Mouse (Mus musculus) hindbrain, embryonic 11.5 days (tissue): ENCODE results near the gene Tmem170. TPM values are rescaled to one million over a fixed set of nuclear protein-coding genes. Genes with fewer than 3 reads are reported as not detected.

Experiments used
- ATAC-seq: fragments of 200-750 bp; cut with Nextera tagmentation; 2 replicates; pipeline ENCODE4 v1.8.0; 2017; ENCODE audit warnings: mild to moderate bottlenecking, moderate TSS enrichment, moderate library complexity; ENCODE audit not compliant: low FRiP score
- DNase-seq: peaks from one replicate; pipeline ENCODE4 v3.0.0-alpha.2; 2015; ENCODE audit warnings: low spot score
- H3K27ac ChIP-seq: fragments of 300-500 bp; sonication (generic); 2 replicates; pipeline ENCODE4 v1.5.1; 2014; ENCODE audit warnings: mild to moderate bottlenecking, low read depth, low read length
- H3K27me3 ChIP-seq: fragments of 300-500 bp; sonication (generic); 2 replicates; pipeline ENCODE4 v1.6.1; 2014; ENCODE audit warnings: mild to moderate bottlenecking, low read length, moderate library complexity, mixed read lengths; ENCODE audit not compliant: control insufficient read depth, insufficient read depth
- H3K36me3 ChIP-seq: fragments of 300-500 bp; sonication (generic); 2 replicates; pipeline ENCODE4 v1.6.1; 2014; ENCODE audit warnings: mild to moderate bottlenecking, low read length, moderate library complexity, mixed read lengths; ENCODE audit not compliant: control insufficient read depth, insufficient read depth
- H3K4me1 ChIP-seq: fragments of 300-500 bp; sonication (generic); replicated peaks from 2 replicates; pipeline ENCODE4 v1.6.1; 2014; ENCODE audit warnings: low read length, mixed read lengths; ENCODE audit not compliant: control insufficient read depth, insufficient read depth
- H3K4me2 ChIP-seq: fragments of 300-500 bp; sonication (generic); replicated peaks from 2 replicates; pipeline ENCODE4 v1.6.1; 2014; ENCODE audit warnings: mild to moderate bottlenecking, low read depth, low read length
- H3K4me3 ChIP-seq: fragments of 300-500 bp; sonication (generic); 2 replicates; pipeline ENCODE4 v1.5.1; 2014; ENCODE audit warnings: low read depth, low read length
- H3K9ac ChIP-seq: fragments of 300-500 bp; sonication (generic); 2 replicates; pipeline ENCODE4 v1.6.1; 2014; ENCODE audit warnings: low read depth, low read length
- H3K9me3 ChIP-seq: fragments of 300-500 bp; sonication (generic); 2 replicates; pipeline ENCODE4 v1.6.1; 2016; ENCODE audit warnings: low read length; ENCODE audit not compliant: control insufficient read depth
- WGBS: fragments of 180-500 bp; shearing (Covaris S2); extraction: QIAGEN DNeasy Blood & Tissue Kit; methylation state at CpG from one replicate; pipeline ENCODE4 v1.1.7; 2014; 5-methylcytosine and 5-hydroxymethylcytosine counted together
- polyA plus RNA-seq: library from polyadenylated mRNA; unstranded; fragments of >200 nt; fragmentation: Nextera tagmentation; extraction: Ambion mirVana; gene quantifications from 2 replicates; pipeline ENCODE4 v1.2.1, GENCODE M21; 2014

Tmem170 gene
- polyA plus RNA-seq, 1 experiment from 2014 or later, result 11.0 TPM

DNA sequence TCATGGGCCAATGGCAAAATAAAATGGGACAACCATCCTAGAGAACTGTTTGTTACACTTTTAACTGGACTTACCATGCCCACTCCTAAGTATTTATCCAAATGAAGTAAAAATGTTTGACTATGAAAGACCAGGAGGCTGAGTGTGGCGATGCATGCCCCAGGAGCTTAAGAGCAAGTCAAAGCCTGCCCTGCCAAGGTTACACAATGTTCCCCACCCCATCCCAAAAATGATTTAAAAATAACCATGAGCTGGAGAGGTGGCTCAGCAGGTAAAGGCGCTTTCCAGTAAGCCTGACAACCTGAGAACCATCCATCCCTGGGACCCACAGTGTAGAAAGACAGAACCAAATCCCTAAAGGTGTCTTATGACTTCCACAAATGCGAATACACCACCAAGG, 58.0 kb downstream of the Tmem170 start:
- no peaks in the 10 kb centered on the region for H3K27me3 ChIP-seq
- H3K27ac ChIP-seq, result no peak overlapping the region
- WGBS, result 96% methylated on average over 3 of the region's 3 CpGs
- no peak overlapping the region for H3K9ac ChIP-seq
- H3K36me3 ChIP-seq, result no peaks in the 10 kb centered on the region
- H3K4me3 ChIP-seq, result no peak overlapping the region
- no peaks in the 10 kb centered on the region for H3K9me3 ChIP-seq
- no peak overlapping the region for H3K4me2 ChIP-seq
- ATAC-seq (no peak), DNase-seq (no peak)
- H3K4me1 ChIP-seq, result no peaks in the 10 kb centered on the region

DNA sequence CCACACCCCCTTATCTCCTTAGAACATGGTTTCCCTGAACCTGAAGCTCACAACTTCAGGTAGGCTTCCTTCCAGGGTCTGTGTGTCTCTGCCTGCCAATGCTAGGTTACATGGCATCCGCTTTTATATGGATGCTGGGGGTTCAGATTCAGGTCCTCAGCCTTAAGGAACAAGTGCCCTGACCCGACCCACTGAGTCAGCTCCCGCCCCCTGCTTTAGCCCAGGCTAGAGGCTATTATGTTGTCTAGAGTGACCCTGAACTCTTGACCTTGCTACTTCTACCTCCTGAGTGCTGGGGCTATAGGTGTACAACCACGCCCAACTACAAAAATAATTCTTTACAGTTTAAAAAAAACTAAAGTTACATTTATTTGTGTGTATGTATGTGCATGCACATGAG, 61.5 kb downstream of the Tmem170 start:
- Histone ChIP-seq H3K27ac (no peak overlapping the region), H3K9me3 (no peaks in the 10 kb centered on the region), H3K9ac (no peak overlapping the region), H3K27me3 (no peaks in the 10 kb centered on the region), H3K36me3 (no peaks in the 10 kb centered on the region), H3K4me1 (no peaks in the 10 kb centered on the region), H3K4me2 (no peak overlapping the region), H3K4me3 (no peak overlapping the region)
- ATAC-seq, result no peak
- 94% methylated on average over 4 of the region's 4 CpGs for WGBS
- DNase-seq, result no peak

DNA sequence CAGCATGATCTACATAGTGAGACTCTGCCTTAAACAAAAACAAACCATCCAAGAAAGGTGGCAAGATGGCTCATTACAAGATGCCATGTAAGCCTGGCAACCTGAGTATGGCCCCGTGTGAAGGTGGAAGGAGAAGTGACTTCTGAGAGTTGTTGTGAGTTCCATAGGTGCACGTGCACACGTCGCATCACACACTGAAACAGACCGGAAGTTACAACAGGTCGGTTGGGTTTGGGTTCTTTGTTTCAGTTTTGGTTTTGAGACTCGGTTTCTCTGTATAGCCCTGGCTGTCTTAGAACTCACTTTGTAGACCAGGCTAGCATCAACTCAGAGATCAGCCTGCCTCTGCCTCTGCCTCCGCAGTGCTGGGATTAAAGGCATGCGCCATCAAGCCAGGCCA, 62.7 kb downstream of the Tmem170 start:
- no peak overlapping the region for H3K4me3 ChIP-seq
- ATAC-seq (no peak), DNase-seq (no peak)
- no peak overlapping the region for H3K27ac ChIP-seq
- H3K4me2 ChIP-seq, result no peak overlapping the region
- 98% methylated on average over 9 of the region's 9 CpGs for WGBS
- no peaks in the 10 kb centered on the region for H3K36me3 ChIP-seq
- no peak overlapping the region for H3K9ac ChIP-seq
- H3K9me3 ChIP-seq, result no peaks in the 10 kb centered on the region
- no peaks in the 10 kb centered on the region for H3K4me1 ChIP-seq
- H3K27me3 ChIP-seq, result no peaks in the 10 kb centered on the region

Other genes starting within 250 kb of the Tmem170 start
- gene Ldhd, start 246.4 kb downstream of the Tmem170 start, polyA plus RNA-seq, result 0.08 and 0.25 TPM in 2 replicates
- gene Zfp1, start 233.3 kb downstream of the Tmem170 start, polyA plus RNA-seq, result 24.5 and 25.1 TPM in 2 replicates
- not detected in 2 replicates for gene Ctrb1, start 185.7 kb downstream of the Tmem170 start, polyA plus RNA-seq
- 43.3 and 47.3 TPM in 2 replicates for gene Bcar1, start 132.9 kb downstream of the Tmem170 start, polyA plus RNA-seq
- 214 and 223 TPM in 2 replicates for gene Cfdp1, start 22.5 kb downstream of the Tmem170 start, polyA plus RNA-seq
- gene Chst5, start 33.7 kb upstream of the Tmem170 start, polyA plus RNA-seq, result 2.9 and 3.2 TPM in 2 replicates
- 13.8 and 16.1 TPM in 2 replicates for gene Tmem231, start 57.1 kb upstream of the Tmem170 start, polyA plus RNA-seq
- 347 and 351 TPM in 2 replicates for gene Gabarapl2, start 64.0 kb upstream of the Tmem170 start, polyA plus RNA-seq
- 9.4 and 14.0 TPM in 2 replicates for gene Adat1, start 115.6 kb upstream of the Tmem170 start, polyA plus RNA-seq
- 239 and 248 TPM in 2 replicates for gene Kars, start 134.6 kb upstream of the Tmem170 start, polyA plus RNA-seq
- 31.9 and 33.5 TPM in 2 replicates for gene Terf2ip, start 134.6 kb upstream of the Tmem170 start, polyA plus RNA-seq
- gene Gm6793, start 138.3 kb upstream of the Tmem170 start, polyA plus RNA-seq, result 0.61 and 0.93 TPM in 2 replicates